Mouse (Mus musculus) stomach, postnatal 0 days (tissue): ENCODE measurements around the gene Aaas. TPM values are rescaled to one million over a fixed set of nuclear protein-coding genes. Genes with fewer than 3 reads are reported as not detected.

Experiments
- ATAC-seq: fragments of 200-750 bp; cut with Nextera tagmentation; 2 replicates; pipeline ENCODE4 v1.8.0; 2017; ENCODE audit not compliant: low FRiP score, low TSS enrichment
- DNase-seq: peaks from one replicate; pipeline ENCODE4 v3.0.0-alpha.2; 2016; ENCODE audit warnings: low spot score
- H3K27ac ChIP-seq: fragments of 300-500 bp; sonication (generic); replicated peaks from 2 replicates; pipeline ENCODE4 v1.5.1; 2014; ENCODE audit warnings: mild to moderate bottlenecking, control low read depth
- H3K27me3 ChIP-seq: fragments of 300-500 bp; sonication (generic); 2 replicates; pipeline ENCODE4 v1.6.1; 2014; ENCODE audit warnings: low read length; ENCODE audit not compliant: control insufficient read depth, insufficient read depth
- H3K36me3 ChIP-seq: fragments of 300-500 bp; sonication (generic); 2 replicates; pipeline ENCODE4 v1.6.1; 2014; ENCODE audit warnings: low read length, mixed read lengths; ENCODE audit not compliant: control insufficient read depth, insufficient read depth
- H3K4me1 ChIP-seq: fragments of 300-500 bp; sonication (generic); replicated peaks from 2 replicates; pipeline ENCODE4 v1.6.1; 2014; ENCODE audit warnings: antibody characterized with exemption; ENCODE audit not compliant: control insufficient read depth, insufficient read depth
- H3K4me2 ChIP-seq: fragments of 300-500 bp; sonication (generic); replicated peaks from 2 replicates; pipeline ENCODE4 v1.6.1; 2014; ENCODE audit warnings: low read depth, mild to moderate bottlenecking, control low read depth, moderate library complexity
- H3K4me3 ChIP-seq: fragments of 300-500 bp; sonication (generic); 2 replicates; pipeline ENCODE4 v1.5.1; 2014; ENCODE audit warnings: low read depth, low read length, control low read depth
- H3K9ac ChIP-seq: fragments of 300-500 bp; sonication (generic); 2 replicates; pipeline ENCODE4 v1.6.1; 2014; ENCODE audit warnings: mild to moderate bottlenecking, low read length, control low read depth, mixed read lengths
- H3K9me3 ChIP-seq: fragments of 300-500 bp; sonication (generic); 2 replicates; pipeline ENCODE4 v1.6.1; 2016; ENCODE audit warnings: low read length; ENCODE audit not compliant: control insufficient read depth
- CTCF ChIP-seq: IDR thresholded peaks from 2 replicates; pipeline ENCODE4 v1.5.1; 2016; ENCODE audit warnings: antibody characterized with exemption, low read depth, mild to moderate bottlenecking, moderate library complexity
- EP300 ChIP-seq: optimal IDR thresholded peaks from 2 replicates; pipeline ENCODE3; 2016; ENCODE audit warnings: antibody characterized with exemption
- WGBS: fragments of 180-500 bp; shearing (Covaris S2); extraction: QIAGEN DNeasy Blood & Tissue Kit; methylation state at CpG from one replicate; pipeline ENCODE4 v1.1.7; 2014; 5-methylcytosine and 5-hydroxymethylcytosine counted together
- polyA plus RNA-seq: library from polyadenylated mRNA; unstranded; fragments of >200 nt; fragmentation: Nextera tagmentation; extraction: Ambion mirVana; gene quantifications from 2 replicates; pipeline ENCODE4 v1.2.1, GENCODE M21; 2015

Aaas gene
- polyA plus RNA-seq, 1 experiment from 2014 or later = 21.7 TPM

- ATAC-seq (peak; percentile 98), DNase-seq (peak; percentile 94)
- Histone ChIP-seq H3K4me1 (no peaks in the 10 kb centered on the region), H3K9ac (peak within 1 kb of the TSS; percentile 43), H3K36me3 (peaks cover 3% of the 10 kb centered on the region; the same call in 1 of the 2 replicates), H3K27me3 (no peaks in the 10 kb centered on the region), H3K4me2 (peak within 1 kb of the TSS; percentile 76), H3K9me3 (no peaks in the 10 kb centered on the region), H3K27ac (no peak within 1 kb of the TSS), H3K4me3 (peak within 1 kb of the TSS; percentile 55)
- WGBS = 6% methylated on average over 25 of the region's 25 CpGs
- TF ChIP-seq EP300 (no peak), CTCF (no peak)
These were observed 54.8 kb downstream of the Aaas start, which contains the start of gene Espl1 for GRCm38 (mm10) chr15:102295633-102296367. Gene Espl1, plus strand, starts transcription at chr15:102296266.

Other genes starting within 250 kb of the Aaas start
- 28.5 and 29.0 TPM in 2 replicates for gene Spryd3, start 214.5 kb downstream of the Aaas start, polyA plus RNA-seq
- 30.6 and 39.5 TPM in 2 replicates for gene Igfbp6, start 206.4 kb downstream of the Aaas start, polyA plus RNA-seq
- gene Soat2, start 200.2 kb downstream of the Aaas start, polyA plus RNA-seq = 5.9 and 6.0 TPM in 2 replicates
- gene Zfp740, start 147.5 kb downstream of the Aaas start, polyA plus RNA-seq = 19.9 and 20.2 TPM in 2 replicates
- gene Csad, start 146.0 kb downstream of the Aaas start, polyA plus RNA-seq = 32.1 and 39.4 TPM in 2 replicates
- gene Itgb7, start 118.8 kb downstream of the Aaas start, polyA plus RNA-seq = 1.2 TPM in 2 replicates
- gene Rarg, start 93.3 kb downstream of the Aaas start, polyA plus RNA-seq = 27.2 and 34.6 TPM in 2 replicates
- gene Gm9918, start 80.2 kb downstream of the Aaas start, polyA plus RNA-seq = 0.10 and 0.12 TPM in 2 replicates
- gene Mfsd5, start 71.3 kb downstream of the Aaas start, polyA plus RNA-seq = 81.6 and 83.6 TPM in 2 replicates
- gene Espl1, start 54.5 kb downstream of the Aaas start, polyA plus RNA-seq = 2.2 and 4.0 TPM in 2 replicates
- gene Pfdn5, start 24.7 kb downstream of the Aaas start, polyA plus RNA-seq = 321 and 336 TPM in 2 replicates
- gene Myg1, start 19.1 kb downstream of the Aaas start, polyA plus RNA-seq = 39.7 and 44.8 TPM in 2 replicates
- gene Sp7, start 16.4 kb upstream of the Aaas start, polyA plus RNA-seq = 0.40 and 0.41 TPM in 2 replicates
- gene Sp1, start 55.4 kb upstream of the Aaas start, polyA plus RNA-seq = 4.4 and 4.7 TPM in 2 replicates
- gene Amhr2, start 94.6 kb upstream of the Aaas start, polyA plus RNA-seq = 0.42 and 0.80 TPM in 2 replicates
- 339 and 365 TPM in 2 replicates for gene Prr13, start 108.3 kb upstream of the Aaas start, polyA plus RNA-seq
- gene Pcbp2, start 119.8 kb upstream of the Aaas start, polyA plus RNA-seq = 90.7 and 96.2 TPM in 2 replicates
- not detected in 2 replicates for gene Gm10337, start 153.0 kb upstream of the Aaas start, polyA plus RNA-seq
- 3.3 and 3.9 TPM in 2 replicates for gene Map3k12, start 166.3 kb upstream of the Aaas start, polyA plus RNA-seq
- gene Tarbp2, start 167.4 kb upstream of the Aaas start, polyA plus RNA-seq = 41.7 and 44.3 TPM in 2 replicates
- gene Npff, start 174.2 kb upstream of the Aaas start, polyA plus RNA-seq = 1.1 and 1.3 TPM in 2 replicates